Mouse (Mus musculus) embryonic fibroblast, embryonic 13.5 days (primary cell): ENCODE measurements around the gene Plekhg2.

Experiments
- CTCF ChIP-seq: IDR thresholded peaks from 2 replicates; pipeline ENCODE4 v1.5.1; 2011; ENCODE audit warnings: mild to moderate bottlenecking, control low read depth, low read length, moderate library complexity, borderline replicate concordance; ENCODE audit not compliant: insufficient read depth
- POLR2A ChIP-seq: IDR thresholded peaks from 2 replicates; pipeline ENCODE4 v1.6.1; 2011; ENCODE audit warnings: low read depth, mild to moderate bottlenecking, control low read depth, low read length, moderate library complexity

GRCm38 (mm10) chr7:28385196-28385595 lies 12.8 kb upstream of the Plekhg2 start:
- no peak for TF ChIP-seq POLR2A
- TF ChIP-seq CTCF, result no peak
